Mouse (Mus musculus) stomach, embryonic 14.5 days (tissue): ENCODE data around the gene Gemin8. TPM values are rescaled to one million over a fixed set of nuclear protein-coding genes. Genes with fewer than 3 reads are reported as not detected.
A peak's percentile ranks its signal among the peaks of the same experiment; 100 is the strongest.

Experiments used
- ATAC-seq: fragments of 200-750 bp; cut with Nextera tagmentation; 2 replicates; pipeline ENCODE4 v1.8.0; 2017; ENCODE audit warnings: low read depth, moderate TSS enrichment; ENCODE audit not compliant: insufficient number of reproducible peaks, insufficient read depth, low FRiP score
- H3K27ac ChIP-seq: fragments of 300-500 bp; sonication (generic); 2 replicates; pipeline ENCODE4 v1.5.1; 2014; ENCODE audit warnings: mild to moderate bottlenecking, low read length, moderate library complexity, mixed read lengths
- H3K27me3 ChIP-seq: fragments of 300-500 bp; sonication (generic); 2 replicates; pipeline ENCODE4 v1.6.1; 2014; ENCODE audit warnings: low read length, control low read depth, mixed read lengths; ENCODE audit not compliant: control insufficient read depth, insufficient read depth
- H3K36me3 ChIP-seq: fragments of 300-500 bp; sonication (generic); 2 replicates; pipeline ENCODE4 v1.6.1; 2014; ENCODE audit warnings: mild to moderate bottlenecking, control low read depth, low read length, moderate library complexity, mixed read lengths; ENCODE audit not compliant: control insufficient read depth, insufficient read depth
- H3K4me1 ChIP-seq: fragments of 300-500 bp; sonication (generic); 2 replicates; pipeline ENCODE4 v1.6.1; 2014; ENCODE audit warnings: low read length, control low read depth, mixed read lengths; ENCODE audit not compliant: control insufficient read depth, insufficient read depth
- H3K4me2 ChIP-seq: fragments of 300-500 bp; sonication (generic); replicated peaks from 2 replicates; pipeline ENCODE4 v1.6.1; 2014; ENCODE audit warnings: low read depth, low read length, control low read depth
- H3K4me3 ChIP-seq: fragments of 300-500 bp; sonication (generic); 2 replicates; pipeline ENCODE4 v1.5.1; 2014; ENCODE audit warnings: low read depth, low read length, control low read depth
- H3K9ac ChIP-seq: fragments of 300-500 bp; sonication (generic); replicated peaks from 2 replicates; pipeline ENCODE4 v1.6.1; 2014; ENCODE audit warnings: low read depth, mild to moderate bottlenecking, control low read depth, low read length, moderate library complexity, mixed read lengths
- H3K9me3 ChIP-seq: fragments of 300-500 bp; sonication (generic); 2 replicates; pipeline ENCODE4 v1.6.1; 2016; ENCODE audit warnings: low read depth, low read length, control low read depth; ENCODE audit not compliant: control insufficient read depth
- WGBS: fragments of 180-500 bp; shearing (Covaris S2); extraction: QIAGEN DNeasy Blood & Tissue Kit; methylation state at CpG from one replicate; pipeline ENCODE4 v1.1.7; 2014; 5-methylcytosine and 5-hydroxymethylcytosine counted together
- polyA plus RNA-seq: library from polyadenylated mRNA; unstranded; fragments of >200 nt; fragmentation: Nextera tagmentation; extraction: Ambion mirVana; gene quantifications from 2 replicates; pipeline ENCODE4 v1.2.1, GENCODE M21; 2014

The Gemin8 gene
- polyA plus RNA-seq, 1 experiment from 2014 or later: 17.3 TPM

DNA sequence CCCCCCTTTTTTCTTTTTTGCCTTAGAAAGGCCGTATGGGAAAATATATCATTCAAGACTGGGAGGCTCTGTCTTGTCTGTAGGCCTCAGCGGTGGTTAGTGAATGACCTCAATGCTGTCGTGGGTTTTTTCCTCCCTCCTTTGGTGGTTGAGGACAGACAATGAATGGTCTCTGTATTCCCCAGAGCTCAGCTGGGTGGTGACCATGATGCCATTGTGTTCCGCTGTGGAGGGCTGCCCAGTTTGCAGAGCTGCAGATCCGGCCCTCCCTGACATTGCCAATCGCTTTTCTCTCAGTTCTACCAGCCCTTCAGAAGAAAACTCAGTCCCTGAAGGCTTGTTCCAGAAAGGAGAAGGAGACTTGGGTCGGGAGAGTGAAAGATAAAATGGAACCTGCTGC, 3.5 kb downstream of the Gemin8 start:
- WGBS: 69% methylated on average over 7 of the region's 7 CpGs
- H3K4me3 ChIP-seq: no peak overlapping the region
- H3K4me2 ChIP-seq: no peak overlapping the region
- no peaks in the 10 kb centered on the region for H3K9me3 ChIP-seq
- no peak overlapping the region for H3K9ac ChIP-seq
- no peak overlapping the region for H3K27ac ChIP-seq
- no peak for ATAC-seq
- H3K36me3 ChIP-seq: no peaks in the 10 kb centered on the region
- H3K27me3 ChIP-seq: no peaks in the 10 kb centered on the region
- peaks cover 4% of the 10 kb centered on the region; the same call in 1 of the 2 replicates for H3K4me1 ChIP-seq

DNA sequence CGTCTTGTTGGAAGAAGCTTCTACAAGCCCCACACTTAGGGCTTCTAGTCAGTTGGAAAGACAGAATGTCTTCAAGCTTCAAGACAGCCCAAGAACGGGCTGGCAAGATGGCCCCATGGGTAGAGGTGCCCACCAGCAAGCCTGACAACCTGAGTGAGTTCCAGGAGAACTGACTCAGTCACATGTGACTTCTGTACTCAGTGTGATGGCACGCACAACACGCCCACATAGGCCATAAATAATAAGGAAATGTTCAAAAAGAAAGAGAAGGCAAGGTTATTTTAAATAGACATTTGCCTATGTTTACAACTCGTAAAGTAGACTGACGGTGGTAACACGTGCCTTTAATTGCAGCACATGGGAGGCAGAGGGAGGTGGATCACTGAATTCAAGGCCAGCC, 7.7 kb downstream of the Gemin8 start:
- no peak overlapping the region for H3K27ac ChIP-seq
- peaks cover 2% of the 10 kb centered on the region; the same call in 1 of the 2 replicates for H3K4me1 ChIP-seq
- no peaks in the 10 kb centered on the region for H3K27me3 ChIP-seq
- no peak overlapping the region for H3K4me3 ChIP-seq
- no peak overlapping the region for H3K9ac ChIP-seq
- no peak for ATAC-seq
- H3K9me3 ChIP-seq: no peaks in the 10 kb centered on the region
- H3K36me3 ChIP-seq: no peaks in the 10 kb centered on the region
- no peak overlapping the region for H3K4me2 ChIP-seq
- 86% methylated on average over 7 of the region's 7 CpGs for WGBS

DNA sequence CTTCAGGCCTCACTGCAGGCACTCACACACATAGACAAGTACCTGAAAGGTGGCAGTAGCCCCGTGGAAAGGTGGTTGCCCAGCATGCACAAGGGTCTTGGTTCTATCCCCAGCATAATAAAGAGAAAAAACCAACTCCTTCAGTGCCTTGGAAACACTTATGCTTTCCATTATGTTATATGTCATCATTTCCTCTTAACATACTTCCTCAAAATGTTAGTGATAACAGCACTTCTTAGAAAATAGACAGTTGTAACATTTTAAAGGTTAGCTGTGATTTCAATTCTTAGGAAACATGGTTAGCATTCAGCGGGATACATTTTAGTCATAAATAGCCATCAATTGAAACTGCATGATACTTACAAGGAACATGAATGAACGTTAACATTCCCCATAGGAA, 12.8 kb downstream of the Gemin8 start:
- no peaks in the 10 kb centered on the region for H3K36me3 ChIP-seq
- H3K9me3 ChIP-seq: no peaks in the 10 kb centered on the region
- WGBS: 75% methylated on average over 3 of the region's 3 CpGs
- H3K27me3 ChIP-seq: no peaks in the 10 kb centered on the region
- no peak overlapping the region for H3K27ac ChIP-seq
- H3K9ac ChIP-seq: no peak overlapping the region
- no peak overlapping the region for H3K4me2 ChIP-seq
- H3K4me1 ChIP-seq: no peaks in the 10 kb centered on the region
- no peak for ATAC-seq
- no peak overlapping the region for H3K4me3 ChIP-seq

DNA sequence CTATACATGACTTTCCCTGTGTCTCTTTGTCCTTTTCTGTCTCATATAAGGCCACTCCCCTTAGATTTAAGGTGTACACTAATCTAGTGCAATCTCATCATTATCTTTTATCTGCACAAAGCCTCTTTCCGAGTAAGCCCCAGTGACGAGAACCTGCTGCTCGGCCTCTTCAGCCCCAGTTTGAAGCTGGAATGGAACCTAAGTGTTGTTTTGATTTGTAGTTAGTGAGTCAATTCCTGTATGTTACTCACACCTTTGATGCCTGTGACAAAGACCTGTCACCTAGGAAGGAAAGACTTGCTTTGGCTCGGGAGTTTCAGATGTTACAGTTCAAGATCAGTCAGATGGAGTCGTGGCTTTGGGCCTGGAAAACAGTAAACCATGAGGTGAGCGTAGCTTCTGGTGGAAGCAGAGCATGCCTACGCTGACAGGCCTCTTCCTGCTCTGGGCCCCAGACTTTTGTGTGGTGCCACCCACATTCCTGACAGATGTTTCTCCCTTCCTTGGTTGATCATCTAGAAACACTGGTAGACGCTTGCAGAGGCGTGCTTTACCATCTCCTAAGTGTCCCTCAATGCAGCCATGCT, 15.2 kb downstream of the Gemin8 start:
- Histone ChIP-seq H3K27me3 (no peaks in the 10 kb centered on the region), H3K4me1 (no peaks in the 10 kb centered on the region), H3K9ac (no peak overlapping the region), H3K4me3 (no peak overlapping the region), H3K4me2 (no peak overlapping the region), H3K36me3 (no peaks in the 10 kb centered on the region), H3K27ac (no peak overlapping the region), H3K9me3 (no peaks in the 10 kb centered on the region)
- 89% methylated on average over 9 of the region's 9 CpGs for WGBS
- no peak for ATAC-seq

DNA sequence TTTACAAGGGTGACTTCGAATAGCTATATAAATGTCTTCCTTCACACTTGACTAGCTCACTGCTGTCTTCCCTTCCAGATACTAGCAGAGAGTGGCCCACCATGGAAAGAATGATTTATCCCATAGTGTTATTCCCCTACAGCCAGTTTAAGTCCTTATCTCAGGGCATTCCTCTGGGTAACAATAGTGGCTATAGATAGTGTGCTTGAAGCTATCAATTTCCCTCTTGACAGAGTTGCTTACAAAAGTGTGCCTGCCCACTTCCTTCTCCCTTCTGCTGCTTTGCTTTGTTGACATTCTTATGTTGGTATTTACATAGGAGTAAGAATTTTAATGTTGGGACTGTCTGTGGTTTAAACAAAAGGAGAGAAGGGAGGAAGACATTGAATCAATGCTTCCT, 17.5 kb downstream of the Gemin8 start:
- ATAC-seq: no peak
- 41% methylated on average over 1 of the region's 1 CpGs for WGBS
- H3K4me2 ChIP-seq: no peak overlapping the region
- H3K27me3 ChIP-seq: no peaks in the 10 kb centered on the region
- H3K27ac ChIP-seq: no peak overlapping the region
- H3K9ac ChIP-seq: no peak overlapping the region
- H3K4me1 ChIP-seq: no peaks in the 10 kb centered on the region
- no peaks in the 10 kb centered on the region for H3K9me3 ChIP-seq
- no peak overlapping the region for H3K4me3 ChIP-seq
- no peaks in the 10 kb centered on the region for H3K36me3 ChIP-seq

DNA sequence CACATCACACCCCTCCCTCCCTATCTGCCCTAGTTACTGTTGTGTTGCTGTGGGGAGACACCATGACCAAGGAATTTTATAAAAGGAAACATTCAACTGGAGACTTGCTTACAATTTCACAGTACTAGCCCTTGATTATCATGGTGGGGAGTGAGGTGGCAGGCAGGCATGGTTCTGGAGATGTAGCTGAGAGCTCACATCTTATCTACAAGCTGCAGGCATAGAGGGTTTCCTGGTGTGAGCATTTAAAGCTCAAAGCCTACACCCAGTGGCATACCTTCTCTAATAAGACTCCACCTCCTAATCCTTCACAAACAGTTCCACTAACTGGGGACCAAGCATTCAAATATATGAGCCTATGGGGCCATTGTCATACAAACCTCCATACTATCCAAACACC, 26.1 kb downstream of the Gemin8 start:
- H3K27ac ChIP-seq: no peak overlapping the region
- H3K27me3 ChIP-seq: no peaks in the 10 kb centered on the region
- H3K9me3 ChIP-seq: no peaks in the 10 kb centered on the region
- no peak overlapping the region for H3K4me2 ChIP-seq
- no peaks in the 10 kb centered on the region for H3K36me3 ChIP-seq
- H3K9ac ChIP-seq: no peak overlapping the region
- ATAC-seq: no peak
- H3K4me3 ChIP-seq: no peak overlapping the region
- H3K4me1 ChIP-seq: no peaks in the 10 kb centered on the region

DNA sequence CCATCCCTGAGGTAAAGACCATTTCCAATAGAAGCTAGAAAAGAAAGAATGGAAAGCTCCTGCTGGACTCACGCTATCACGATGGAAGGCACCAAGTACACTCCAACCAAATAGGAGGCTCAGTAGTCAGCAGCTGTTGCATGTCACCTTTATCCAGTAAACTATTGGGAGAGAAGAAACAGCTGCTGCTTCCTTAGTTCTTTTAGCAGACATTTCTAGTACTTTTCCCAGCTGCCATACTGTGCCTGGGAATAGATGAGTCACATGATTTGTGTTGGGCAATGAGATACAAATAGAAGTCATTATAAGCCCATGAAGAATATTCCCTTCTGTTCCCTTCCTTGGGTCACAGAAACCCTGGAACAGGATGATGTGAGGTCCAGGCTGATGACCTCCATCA, 28.0 kb downstream of the Gemin8 start:
- H3K27me3 ChIP-seq: no peaks in the 10 kb centered on the region
- H3K9me3 ChIP-seq: no peaks in the 10 kb centered on the region
- H3K4me2 ChIP-seq: no peak overlapping the region
- no peaks in the 10 kb centered on the region for H3K36me3 ChIP-seq
- no peak overlapping the region for H3K9ac ChIP-seq
- H3K27ac ChIP-seq: peak overlapping the region; percentile 2; the same call in 1 of the 2 replicates
- H3K4me1 ChIP-seq: no peaks in the 10 kb centered on the region
- no peak overlapping the region for H3K4me3 ChIP-seq
- 72% methylated on average over 2 of the region's 2 CpGs for WGBS
- ATAC-seq: no peak; the same call in 1 of the 2 replicates

DNA sequence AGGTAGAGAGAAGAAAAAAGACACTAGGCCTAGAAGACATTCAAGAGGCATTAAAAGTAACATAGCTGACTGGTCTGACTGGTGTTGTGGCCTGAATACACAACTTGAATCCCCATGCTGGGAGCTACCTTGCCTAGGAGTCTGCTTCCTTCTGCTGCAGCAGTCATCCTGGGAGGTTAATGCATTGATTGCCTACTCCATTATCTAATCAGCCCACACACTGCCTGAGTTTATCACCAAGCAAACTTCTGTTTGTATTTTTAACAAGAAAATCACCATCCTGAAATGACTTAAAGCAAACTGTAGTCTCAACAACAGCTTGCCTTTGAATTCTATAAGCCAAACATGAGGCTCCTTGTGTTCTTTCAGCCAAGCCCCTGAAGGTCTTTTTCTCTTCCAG, 29.6 kb downstream of the Gemin8 start:
- Histone ChIP-seq H3K27ac (no peak overlapping the region), H3K4me3 (no peak overlapping the region), H3K4me1 (no peaks in the 10 kb centered on the region), H3K9ac (no peak overlapping the region), H3K9me3 (no peaks in the 10 kb centered on the region), H3K36me3 (no peaks in the 10 kb centered on the region), H3K27me3 (no peaks in the 10 kb centered on the region), H3K4me2 (no peak overlapping the region)
- no peak for ATAC-seq

DNA sequence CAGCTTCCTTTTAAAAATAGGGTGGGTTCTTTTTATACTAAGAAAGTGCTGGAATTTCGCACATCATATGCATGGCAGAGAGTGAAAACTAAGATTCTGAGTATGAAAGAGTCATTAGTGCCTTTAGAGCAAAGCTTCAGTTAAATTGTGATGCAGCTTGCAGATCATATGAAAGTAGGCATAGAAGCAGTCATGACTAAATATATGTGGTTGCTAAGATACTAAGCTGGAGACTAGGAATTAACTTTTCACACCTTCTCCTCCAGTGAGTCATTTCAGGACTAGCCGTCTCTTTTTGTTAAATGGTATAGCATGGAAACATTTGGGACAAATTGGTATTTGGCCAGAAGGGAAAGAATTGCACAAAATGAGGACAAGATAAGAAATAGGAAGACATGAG, 44.3 kb downstream of the Gemin8 start:
- H3K4me3 ChIP-seq: no peak overlapping the region
- no peaks in the 10 kb centered on the region for H3K27me3 ChIP-seq
- H3K4me1 ChIP-seq: no peaks in the 10 kb centered on the region
- no peak for ATAC-seq
- no peak overlapping the region for H3K9ac ChIP-seq
- no peak overlapping the region for H3K27ac ChIP-seq
- H3K36me3 ChIP-seq: no peaks in the 10 kb centered on the region
- no peaks in the 10 kb centered on the region for H3K9me3 ChIP-seq
- no peak overlapping the region for H3K4me2 ChIP-seq
- 71% methylated on average over 2 of the region's 2 CpGs for WGBS
